Mouse (Mus musculus): ENCODE data around the gene Zfp655. TPM values are rescaled to one million over a fixed set of nuclear protein-coding genes. Genes with fewer than 3 reads are reported as not detected.
A peak's percentile ranks its signal among the peaks of the same experiment; 100 is the strongest.
"Not testable (repeated sequence)": the region's sequence is repeated elsewhere in the genome, so short reads cannot be mapped to it uniquely, and the experiment has no call there.

Gene Zfp655
- 10 to 100 TPM; 41.1 to 48.9 TPM for total RNA-seq (2021)
- long read RNA-seq, experiment 1, full-length matches to known transcripts = 40 of 62 reads
- long read RNA-seq, experiment 1, partial matches to known transcripts = 4 of 62 reads
- long read RNA-seq, experiment 1, other reads (novel, unspliced or antisense) = 18 of 62 reads
- long read RNA-seq, experiment 2, full-length matches to known transcripts = 22 of 28 reads
- long read RNA-seq, experiment 2, partial matches to known transcripts = 1 of 28 reads
- long read RNA-seq, experiment 2, other reads (novel, unspliced or antisense) = 5 of 28 reads

DNA sequence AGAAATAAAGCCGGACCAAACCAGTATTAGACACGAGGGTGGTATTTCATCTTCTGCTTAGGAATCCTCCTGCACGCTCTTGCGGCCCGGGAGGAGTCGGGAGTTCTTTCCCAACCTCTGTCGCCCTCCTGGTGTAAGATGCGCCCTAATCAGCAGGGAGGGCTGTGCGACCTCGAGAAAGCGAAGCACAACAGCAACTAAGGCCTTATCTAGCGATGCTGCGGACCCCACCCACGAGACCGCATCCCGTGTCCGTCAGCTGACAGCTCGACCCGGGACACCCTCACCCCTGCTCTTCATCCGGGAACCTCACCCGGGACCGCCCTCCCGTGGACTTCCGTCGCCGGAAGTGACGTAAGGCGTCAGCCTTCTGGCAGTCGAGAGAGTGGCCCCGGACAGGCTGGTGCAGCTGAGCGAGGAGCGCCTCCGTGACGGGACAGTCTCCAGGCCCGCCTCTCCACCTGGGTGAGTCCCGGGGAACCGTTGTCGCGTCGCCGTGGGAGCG is at the start of gene Zfp655:
Gene Zfp655 (plus strand): TSS at position 349 of the 505 bp plus-strand sequence.
- peak; percentile 98 for DNase-seq

DNA sequence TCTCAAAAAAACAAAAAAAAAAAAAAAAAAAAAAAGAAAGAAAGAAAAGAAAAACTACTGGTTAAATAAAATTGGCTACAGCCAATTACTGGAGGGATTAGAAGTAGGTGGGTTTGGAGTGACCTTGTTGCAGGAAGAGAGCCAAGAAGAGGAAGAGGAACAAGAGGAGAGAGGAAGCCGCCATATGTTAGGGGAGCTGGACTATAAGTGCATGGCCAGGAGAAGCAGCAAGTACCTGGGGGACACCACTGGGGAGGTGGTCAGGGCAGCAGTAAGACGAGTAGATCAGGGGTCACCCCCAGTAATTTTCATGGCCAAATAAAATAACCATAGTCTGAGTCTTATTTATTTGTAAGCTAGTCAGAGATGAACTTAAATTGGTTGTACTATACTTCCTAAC is 46.3 kb upstream of the Zfp655 start:
- DNase-seq = no peak

DNA sequence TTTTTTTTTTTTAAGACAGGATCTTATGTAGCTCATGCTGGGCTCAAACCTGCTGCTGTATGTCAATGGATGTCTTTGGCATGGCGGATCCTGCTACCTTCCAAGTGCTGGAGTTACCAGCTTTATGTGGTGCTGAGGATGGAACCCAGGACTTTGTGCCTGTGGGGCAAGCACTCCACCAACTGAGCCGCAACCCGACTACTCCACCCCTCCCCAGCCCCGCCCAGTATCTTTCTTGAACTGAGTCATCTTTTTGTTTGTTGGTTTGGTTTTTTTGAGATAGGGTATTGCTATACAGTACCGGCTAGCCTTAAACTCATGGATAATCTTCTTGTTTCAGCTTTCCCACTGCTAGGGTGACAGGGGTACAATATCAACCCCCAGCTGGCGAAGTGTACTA is 42.1 kb upstream of the Zfp655 start:
- DNase-seq = no peak

DNA sequence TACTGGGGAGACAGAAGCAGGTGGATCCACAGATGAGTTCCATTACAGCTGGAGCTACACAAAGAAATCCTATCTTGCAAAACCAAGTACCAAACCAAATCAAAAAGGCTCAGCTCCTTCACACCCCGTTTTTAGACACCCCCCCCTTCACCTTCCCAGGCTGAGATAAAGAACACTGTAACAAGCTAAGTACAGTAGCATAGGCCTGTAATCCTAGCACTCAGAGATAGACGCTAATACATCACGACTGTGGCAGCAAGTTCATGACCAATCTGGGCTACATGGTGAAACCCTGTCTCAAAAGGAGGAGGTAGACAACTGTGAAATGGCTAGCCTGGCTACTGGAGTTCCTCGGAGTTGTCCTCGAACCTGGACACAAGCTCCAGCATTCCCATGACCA is 41.1 kb upstream of the Zfp655 start:
- no peak for DNase-seq

DNA sequence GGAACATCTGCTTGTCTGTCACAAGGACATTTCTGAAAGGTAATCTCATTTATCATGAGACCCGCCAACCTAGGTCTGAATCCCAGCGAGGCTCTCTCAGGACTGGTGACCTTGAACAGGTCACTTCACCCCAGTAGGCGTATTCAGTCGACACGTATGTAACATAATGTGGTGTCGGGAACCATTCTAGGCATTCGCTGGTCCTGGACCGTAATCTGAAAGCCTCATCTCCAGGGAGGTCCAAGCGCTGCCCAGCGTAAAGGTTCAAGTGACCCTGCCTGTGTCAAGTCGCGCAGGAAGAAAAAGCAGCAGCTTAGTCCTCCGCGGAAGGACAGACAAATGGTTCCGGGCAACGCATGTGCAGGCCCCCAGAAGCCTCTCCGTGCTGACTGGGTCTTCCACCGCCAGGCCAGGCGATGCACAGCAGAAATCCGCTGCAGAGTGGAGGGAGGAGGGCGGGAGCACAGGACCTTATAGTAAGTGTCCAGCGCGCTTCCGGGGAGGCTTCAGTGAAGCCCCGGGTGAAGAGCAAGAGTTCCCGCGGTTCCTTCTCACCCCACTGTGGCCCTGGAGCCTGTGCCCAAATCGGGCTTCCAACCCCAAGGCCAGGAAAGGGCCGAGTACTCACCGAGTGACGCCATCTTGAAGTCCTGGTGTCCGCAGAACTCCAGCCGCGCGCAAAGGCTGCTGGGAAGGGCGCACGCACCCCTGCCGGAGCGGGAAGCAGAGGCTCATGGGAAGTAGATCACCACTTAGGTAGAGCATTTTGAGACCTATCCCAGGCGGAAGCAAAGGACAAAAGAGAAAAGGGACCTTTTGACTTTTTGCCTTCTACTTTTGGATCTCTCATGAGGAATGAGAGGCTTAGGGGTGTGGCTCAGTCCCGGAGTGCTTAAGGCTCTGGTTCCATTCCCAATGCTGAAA is 40.4 kb upstream of the Zfp655 start:
- DNase-seq = peak; percentile 95

DNA sequence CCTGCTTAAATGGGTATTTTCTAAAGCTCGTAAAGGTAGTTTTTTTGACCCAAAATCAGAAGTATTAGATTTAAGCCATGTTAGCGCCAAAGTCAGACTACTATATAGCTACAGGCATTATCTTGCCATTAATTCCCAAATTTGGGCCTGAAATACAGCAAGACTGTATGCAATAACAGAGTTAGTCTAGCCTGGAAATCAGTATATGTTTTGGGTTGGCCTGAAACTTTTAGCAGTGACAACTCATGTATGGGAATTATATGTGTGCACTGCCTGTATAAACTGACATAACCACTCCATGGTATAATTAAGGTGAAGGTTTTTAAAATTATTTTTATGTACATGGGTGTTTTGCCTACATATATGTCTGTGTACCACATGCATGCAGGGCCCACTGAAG is 39.6 kb upstream of the Zfp655 start, which contains the start of gene Atp5j2:
Gene Atp5j2 (minus strand): TSS at position 101 of the 400 bp plus-strand sequence.
- DNase-seq = no peak

DNA sequence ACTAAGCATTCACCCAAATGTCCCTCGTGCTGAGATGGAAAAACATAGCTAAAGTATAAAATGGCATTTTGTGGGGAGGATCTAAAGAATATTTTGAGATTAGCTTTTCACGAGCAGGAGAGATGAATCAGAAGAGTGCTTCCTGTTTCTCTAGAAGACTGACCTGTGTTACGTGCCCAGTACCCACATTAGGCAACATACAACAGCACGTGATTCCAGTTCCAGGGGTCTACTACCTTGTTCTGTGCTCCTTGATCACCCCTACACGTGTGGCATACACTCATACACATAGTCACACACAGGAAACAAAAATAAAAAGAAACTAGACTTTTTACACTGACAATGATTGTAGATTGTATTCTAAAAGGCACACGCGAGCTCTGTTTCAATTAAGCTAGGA is 31.1 kb upstream of the Zfp655 start:
- DNase-seq = no peak

DNA sequence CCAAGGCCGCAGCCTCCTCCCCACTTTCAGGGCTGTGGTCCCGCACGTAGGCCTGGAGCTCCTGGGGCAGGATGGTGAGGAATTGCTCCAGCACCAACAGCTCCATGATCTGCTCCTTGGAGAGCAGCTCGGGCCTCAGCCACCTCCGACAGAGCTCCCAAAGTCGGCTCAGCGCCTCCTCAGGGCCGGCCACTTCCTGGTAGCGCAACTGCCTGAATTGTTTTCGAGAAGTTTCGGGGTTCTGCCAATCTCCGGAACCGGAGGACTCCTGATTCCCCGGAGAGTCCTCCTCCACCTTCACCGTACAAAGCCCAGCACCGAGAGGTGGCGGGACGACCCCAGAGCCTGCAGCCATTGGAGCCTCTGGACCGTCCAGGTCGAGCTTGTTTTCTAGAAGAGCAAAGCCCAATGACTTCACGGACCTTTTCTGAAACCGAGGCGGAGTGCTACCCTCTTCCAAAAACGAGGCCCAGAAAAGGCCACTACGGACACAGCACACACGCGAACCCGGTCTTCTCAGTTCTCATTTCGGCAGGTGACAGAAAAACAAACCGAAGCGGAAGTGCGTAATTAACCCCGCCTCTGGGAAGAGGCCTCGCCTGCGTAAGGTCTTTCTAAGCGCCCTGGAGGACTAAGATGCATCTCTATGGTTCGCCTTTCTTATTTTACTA is 30.1 kb upstream of the Zfp655 start, which contains the start of gene Zkscan14:
Gene Zkscan14 (minus strand): TSS at position 548 of the 671 bp plus-strand sequence.
- peak; percentile 79 for DNase-seq

DNA sequence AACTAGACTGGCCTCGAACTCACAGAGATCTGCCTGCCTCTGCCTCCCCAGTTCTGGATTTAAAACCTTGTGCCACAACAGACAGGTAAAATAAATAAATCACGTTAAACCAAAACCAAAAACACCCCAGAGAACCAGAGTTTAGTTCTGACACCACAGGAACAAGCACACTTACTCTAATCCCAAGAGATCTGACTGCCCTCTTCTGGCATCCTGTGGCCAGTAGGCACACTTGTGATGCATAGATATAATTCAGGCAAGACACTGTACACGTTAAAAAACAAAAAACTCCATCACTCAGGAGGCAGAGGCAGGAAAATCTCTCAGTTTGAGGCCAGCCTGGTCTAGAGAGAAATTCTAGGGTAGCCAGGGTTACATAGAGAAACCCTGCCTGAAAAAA is 29.1 kb upstream of the Zfp655 start:
- no peak for DNase-seq

DNA sequence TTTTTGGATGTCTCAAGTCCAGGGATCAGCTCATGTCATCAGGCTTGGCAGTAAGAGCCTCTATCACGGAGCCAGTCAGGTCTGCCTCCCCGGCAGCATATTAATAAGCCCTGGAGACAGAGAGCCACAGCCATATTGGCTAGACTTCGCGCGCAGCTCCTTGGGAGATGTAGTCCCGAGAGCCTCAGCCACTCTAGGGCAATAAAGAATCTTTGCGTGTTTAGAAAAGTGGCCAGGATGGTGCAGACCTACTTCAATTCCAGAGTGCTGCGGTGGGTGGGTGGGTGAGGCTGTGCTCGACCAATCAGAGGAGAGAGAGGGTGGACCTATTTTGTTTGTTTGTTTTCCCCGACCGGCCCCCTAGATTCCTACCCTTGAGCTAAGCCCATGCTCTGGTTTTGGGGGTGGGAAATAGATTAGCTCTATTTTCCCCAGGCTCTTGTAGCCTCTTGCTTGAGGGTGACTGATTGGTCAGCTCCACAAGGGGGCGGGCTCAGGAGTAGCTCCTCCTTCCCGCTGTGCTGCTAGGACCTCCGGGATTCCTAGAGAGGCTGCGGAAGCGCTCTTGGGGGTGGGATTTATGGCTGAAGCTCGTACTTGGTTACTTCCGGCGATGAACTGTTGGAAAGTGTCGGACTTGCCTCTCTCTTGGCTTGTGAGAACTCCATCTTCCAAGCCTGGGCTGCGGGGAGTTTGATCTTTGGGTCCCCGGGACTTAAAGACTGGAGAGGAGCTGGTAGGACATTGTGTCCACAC is 27.4 kb upstream of the Zfp655 start, which contains the start of gene Zkscan5:
Gene Zkscan5 (plus strand): TSS at position 627 of the 756 bp plus-strand sequence.
- DNase-seq = peak; percentile 98

DNA sequence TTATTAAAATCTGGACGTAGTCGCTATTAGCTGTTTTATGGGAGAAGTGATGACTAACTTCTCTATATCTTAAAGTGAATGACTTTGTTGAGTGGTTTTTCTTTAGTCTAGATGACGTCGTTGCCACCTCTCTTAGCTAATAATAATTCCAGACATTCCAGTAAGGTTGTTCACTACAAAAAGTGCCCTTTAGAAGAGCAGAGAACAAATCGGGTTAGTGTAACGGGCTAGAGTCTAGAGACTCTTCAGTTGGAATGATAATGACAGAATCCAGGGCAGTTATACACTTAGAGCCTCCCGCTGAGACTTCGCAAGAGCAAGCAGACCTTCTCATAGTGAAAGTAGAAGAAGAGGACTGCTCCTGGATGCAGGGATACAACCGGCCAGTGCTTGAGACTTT is 26.5 kb upstream of the Zfp655 start:
- DNase-seq = no peak

DNA sequence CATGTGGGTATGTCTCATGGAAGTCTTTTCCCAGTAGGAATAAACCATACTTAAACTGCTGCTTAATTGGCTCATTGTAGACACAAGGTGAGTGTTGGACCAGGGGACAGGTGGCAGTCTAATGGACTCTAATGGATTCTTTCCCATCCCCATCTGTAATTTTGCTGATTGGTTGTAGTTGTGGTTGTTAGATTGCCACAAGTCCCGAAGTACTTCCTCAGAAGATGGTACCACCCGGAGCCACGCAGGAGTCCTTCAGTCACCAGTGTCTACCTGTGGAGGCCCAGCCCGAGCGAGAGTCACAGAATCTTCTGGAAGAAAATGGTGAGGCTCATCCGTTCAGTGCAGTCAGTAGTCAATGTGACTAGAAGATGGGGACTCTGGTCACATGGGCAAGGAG is 24.1 kb upstream of the Zfp655 start:
- no peak for DNase-seq

DNA sequence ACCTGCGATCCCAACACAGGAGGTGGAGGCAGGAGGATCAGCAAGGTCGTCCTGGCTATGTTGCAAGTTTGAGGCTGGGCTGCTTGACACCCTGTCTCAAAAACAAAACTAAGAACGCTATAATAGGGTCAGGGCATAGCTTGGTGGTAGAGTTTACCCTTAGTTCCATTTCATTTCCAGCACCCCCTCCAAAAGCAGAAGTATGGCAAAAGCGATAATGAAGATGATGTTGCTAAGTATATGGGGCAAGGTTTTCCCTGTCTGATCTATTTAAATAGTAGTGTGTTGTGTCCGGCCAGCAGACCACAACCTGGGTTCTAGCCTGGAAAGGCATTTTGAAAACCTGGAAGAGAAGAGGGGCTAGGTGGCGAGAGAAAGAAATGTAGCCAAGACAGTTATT is 23.6 kb upstream of the Zfp655 start:
- no peak for DNase-seq

DNA sequence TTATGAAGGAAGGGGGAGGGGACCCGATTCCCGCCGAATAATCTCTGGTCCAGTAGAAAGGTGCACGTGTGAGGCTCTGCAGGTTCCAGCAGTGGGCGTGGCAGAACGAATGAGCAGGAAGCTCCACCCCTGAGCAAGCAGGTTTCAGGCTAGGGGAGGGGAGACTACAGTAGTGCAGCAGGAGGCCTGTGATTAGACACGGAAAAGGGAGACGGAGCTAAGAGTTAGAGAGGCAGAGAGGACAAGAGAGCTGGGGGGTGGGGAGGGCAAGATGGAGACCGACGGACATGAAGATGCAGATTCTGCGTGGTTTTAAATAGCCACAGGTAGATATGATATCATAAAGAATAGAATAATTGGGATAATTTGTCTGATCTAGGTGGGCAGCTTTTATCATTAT is 23.1 kb upstream of the Zfp655 start:
- DNase-seq = not testable (repeated sequence)

DNA sequence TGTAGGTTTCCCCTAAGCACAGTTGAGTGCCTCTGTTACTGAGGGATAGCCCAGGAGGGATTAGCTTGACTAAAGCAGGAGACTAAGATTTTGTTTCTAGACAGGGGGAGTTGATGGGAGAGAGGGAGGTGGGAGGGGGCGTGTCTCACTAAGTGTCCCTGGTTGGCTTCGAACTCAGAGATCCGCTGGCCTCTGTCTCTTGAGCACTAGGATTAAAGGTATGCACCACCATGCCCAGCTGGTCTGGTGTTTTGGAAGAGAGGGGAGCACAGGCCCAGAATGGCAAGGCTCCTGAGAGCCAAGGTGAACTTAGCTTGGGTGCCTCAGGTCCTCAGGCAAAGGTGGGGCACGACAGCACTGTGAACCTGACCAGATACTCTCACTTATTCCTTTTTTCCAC is 20.2 kb upstream of the Zfp655 start:
- no peak for DNase-seq

DNA sequence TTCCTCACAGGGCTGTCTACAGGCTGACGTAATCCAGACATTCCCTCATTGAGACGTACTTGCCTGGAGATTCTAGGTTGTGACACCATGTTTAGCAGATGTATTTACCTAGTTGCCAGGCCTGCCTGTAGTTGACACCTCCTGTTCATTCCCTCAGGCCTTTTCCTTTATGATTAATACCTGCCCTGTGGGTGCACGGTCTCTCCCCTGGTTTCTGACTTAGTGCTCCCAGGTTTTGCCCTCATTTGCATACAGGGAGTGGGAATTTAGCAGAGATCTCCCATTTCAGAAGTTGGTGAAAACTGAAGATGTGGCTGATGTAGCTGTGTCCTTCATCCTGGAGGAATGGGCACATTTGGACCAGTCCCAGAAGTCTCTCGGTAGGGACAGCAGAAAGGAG is 19.3 kb upstream of the Zfp655 start:
- DNase-seq = no peak

DNA sequence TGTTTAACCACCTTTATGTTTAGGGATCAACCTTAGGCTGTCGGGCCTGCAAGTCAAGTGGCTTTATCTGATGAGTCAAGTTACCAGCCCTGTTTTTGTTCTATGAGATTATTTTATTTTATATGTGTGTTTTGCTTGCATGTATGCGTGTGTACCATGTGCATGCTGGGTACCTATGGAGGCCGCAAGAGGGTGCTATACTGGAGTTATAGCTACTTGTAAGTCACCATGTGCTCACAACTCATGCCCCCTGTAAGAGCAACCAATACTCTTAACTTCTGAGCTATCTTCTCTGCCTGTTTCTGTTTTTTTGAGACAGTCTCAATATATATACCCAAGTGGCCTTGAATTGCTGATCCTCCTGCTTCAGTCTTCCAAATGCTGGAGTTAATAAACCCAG is 18.0 kb upstream of the Zfp655 start:
- DNase-seq = no peak

DNA sequence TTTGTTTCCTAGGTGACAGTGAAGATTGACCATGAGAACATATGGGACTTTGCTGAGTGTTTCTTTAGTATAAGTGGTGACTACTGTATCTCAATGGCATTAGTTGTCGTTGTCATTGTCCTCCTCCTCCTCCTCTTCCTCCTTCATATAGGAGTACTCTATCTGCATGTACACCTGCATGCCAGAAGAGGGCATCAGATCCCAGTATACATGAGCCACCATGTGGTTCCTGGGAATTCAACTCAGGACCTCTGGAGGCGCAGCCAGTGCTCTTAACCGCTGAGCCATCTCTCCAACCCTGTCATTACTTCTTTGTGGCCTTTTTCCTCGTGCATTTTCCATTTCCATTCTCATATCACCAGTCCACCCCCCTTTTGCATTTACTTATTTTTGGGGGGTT is 16.8 kb upstream of the Zfp655 start:
- peak; percentile 26 for DNase-seq

DNA sequence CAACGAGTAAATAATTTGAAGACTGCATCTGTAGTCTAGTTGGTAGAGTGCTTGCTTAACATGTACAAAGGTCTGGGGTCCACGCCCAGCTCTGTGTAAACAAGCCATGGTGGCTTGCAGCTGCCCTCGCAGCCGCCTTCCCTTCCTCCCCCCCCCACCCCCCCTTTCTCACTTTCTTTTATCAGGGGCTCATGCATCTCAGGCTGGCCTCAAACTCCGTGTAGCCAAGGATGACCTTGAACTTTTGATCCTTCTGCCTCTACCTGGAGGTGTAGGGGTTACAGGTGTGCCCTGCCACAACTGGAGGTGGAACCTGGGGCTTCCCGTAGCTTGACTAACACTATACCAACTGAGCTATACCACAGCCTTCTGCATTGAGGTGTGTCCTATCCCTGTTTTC is 13.8 kb upstream of the Zfp655 start:
- DNase-seq = no peak

DNA sequence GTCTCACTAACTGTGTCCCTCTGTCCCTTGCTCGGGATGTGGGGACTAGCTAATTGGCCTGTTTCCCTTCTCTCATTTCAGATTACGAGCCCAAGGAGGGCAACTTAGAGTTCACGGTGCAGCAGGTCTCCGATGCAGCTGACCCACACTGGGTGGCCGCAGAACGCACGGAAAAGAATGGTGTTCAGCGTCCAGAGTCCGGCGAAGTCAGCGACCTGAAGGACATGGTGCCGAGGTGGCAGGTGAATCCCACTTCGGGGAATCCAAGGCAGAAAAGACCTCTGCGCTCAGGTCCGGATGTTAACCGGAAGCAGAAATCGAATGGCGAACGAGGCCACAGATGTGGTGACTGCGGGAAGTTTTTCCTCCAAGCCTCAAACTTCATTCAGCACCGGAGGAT is 13.3 kb upstream of the Zfp655 start:
- no peak for DNase-seq

DNA sequence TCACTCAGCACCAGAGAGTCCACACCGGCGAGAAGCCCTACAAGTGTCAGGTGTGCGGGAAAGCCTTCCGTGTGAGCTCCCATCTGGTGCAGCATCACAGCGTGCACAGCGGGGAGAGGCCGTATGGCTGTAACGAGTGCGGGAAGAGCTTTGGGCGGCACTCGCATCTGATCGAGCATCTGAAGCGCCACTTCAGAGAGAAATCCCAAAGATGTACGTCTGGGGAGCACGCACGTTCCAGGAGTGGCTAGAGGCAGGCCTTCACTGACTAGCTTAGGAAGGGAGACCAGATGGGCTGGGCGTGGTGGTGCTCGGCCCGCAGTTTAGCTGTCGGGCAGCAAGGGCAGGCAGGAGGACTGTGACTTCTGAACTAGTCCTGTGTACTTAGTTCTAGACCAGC is 12.8 kb upstream of the Zfp655 start:
- DNase-seq = no peak

DNA sequence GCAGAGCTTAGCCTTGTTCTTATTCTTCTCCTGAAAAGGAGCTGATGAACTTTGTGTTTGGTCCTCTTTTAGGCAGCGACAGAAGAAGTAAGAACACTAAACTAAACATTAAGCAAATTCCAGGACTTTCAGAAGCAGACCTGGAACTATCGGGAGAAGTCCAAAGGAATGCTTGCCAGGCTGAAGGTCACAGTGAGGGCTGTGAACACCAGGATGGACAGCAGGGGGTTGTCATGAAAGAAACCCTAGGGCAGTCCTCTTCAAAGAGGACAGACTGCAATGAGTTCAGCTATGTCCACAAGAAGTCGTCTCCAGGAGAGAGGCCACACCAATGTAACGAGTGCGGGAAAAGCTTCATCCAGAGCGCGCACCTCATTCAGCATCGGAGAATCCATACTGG is 11.5 kb upstream of the Zfp655 start:
- DNase-seq = no peak
